Mouse (Mus musculus) CH12.LX (cell line): ENCODE data around the gene Mrpl23.

ENCODE experiments used
- CTCF ChIP-seq, 2 experiments: IDR thresholded peaks in 1 of 2; conservative IDR thresholded peaks in 1 of 2; 2 replicates each; pipeline ENCODE4 v1.5.1; 2011 to 2012; ENCODE audit warnings: low read depth in 2 of 2, low read length in 2 of 2, improper control_type of control experiment in 1 of 2, inconsistent platforms in 1 of 2, mild to moderate bottlenecking in 1 of 2, moderate library complexity in 1 of 2
- TBP ChIP-seq: conservative IDR thresholded peaks from 2 replicates; pipeline ENCODE4 v1.6.1; 2011; ENCODE audit warnings: low read depth, low read length, improper control_type of control experiment

- TF ChIP-seq TBP (no peak), CTCF (conservative IDR thresholded peaks at IDR 0.05 in 1 of 2, IDR thresholded peaks at IDR 0.05 in 1 of 2; ENCODE audit: low read depth in 2 of 2, low read length in 2 of 2) (no peak)
Observed at GRCm38 (mm10) chr7:142510021-142510777, 22.3 kb upstream of the Mrpl23 start.
